Mouse (Mus musculus) ovary, postnatal 36 days (tissue): Measurements from ENCODE around the gene Ccdc184.
A peak's percentile ranks its signal among the peaks of the same experiment; 100 is the strongest.

Source experiments
- DNase-seq: peaks from one replicate; pipeline ENCODE4 v3.0.0; 2022; ENCODE audit warnings: low spot score, mixed read lengths

The Ccdc184 gene

DNA sequence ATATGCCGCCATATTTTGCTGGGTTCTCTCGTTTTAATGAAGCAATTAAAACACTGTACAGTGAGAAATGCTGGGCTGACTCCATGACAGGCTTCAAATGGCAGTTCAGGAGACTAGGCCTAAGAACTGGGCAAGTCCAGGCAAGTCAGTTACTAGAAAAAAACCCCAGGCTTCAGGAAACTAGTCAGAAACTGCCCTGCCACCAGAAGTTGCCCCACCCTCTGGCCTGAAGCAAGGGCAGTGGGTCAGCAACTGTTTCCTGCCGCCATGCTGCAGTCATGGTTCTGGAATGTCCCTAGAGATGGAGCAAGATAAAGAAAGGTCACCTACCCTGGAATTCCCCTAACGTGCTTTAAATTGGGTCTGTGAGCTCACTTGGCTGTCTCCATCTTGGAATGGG lies 11.0 kb upstream of the Ccdc184 start:
- DNase-seq = no peak

DNA sequence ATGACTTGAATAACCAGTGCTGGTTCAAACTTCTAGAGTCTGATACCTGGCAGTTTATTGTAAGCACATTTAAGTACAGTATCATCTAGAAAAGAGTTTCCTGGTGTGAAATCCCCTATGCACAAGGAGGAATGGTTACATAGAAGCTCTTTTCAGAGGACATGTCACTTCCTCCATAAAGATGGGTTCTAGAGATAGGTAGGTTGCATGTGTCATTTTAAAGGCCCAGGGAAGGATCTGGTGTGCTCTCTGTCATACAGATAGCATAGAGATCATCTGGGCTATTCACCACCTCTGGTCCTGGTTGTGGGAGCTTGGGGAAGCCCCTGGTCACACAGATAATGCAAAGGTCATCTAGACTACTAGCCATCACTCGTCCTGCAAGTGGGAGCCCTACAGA lies 9.7 kb upstream of the Ccdc184 start:
- no peak for DNase-seq

DNA sequence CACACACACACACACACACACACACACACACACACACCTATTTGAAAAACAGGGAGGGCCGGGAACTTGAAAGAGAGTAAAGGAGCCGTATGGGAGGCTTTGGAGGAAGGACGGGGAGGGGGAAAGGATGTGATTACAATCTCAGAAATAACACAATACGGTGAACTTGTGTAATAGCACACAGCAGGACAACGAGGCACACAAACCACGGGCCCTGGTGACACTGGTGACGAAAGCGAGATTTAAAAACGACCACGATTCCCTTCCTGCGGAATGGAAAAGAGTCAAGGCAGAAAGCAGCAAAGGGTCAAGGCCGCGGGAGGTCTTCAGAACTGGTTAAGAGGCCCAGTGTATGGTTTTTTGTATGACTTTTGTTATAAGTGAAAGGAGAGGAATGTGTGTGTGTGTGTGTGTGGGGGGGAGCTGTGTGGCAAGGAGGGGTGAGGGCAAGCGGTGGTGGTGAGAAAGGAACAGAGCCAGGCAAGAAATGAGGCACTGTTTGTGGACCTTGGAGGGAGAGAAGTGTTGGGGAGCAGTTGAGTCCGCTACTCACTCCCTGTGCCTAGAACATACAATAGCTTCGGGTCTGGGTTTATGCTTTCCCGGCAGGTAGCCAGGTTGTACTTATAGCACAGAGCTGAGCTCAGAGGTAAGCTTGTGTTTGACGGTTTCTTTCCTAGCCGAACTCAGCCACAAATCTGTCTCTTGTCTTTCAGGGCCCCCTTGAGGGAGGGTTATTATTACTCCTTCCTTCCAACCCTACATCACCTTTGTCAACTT lies 5.7 kb upstream of the Ccdc184 start:
- DNase-seq = no peak

DNA sequence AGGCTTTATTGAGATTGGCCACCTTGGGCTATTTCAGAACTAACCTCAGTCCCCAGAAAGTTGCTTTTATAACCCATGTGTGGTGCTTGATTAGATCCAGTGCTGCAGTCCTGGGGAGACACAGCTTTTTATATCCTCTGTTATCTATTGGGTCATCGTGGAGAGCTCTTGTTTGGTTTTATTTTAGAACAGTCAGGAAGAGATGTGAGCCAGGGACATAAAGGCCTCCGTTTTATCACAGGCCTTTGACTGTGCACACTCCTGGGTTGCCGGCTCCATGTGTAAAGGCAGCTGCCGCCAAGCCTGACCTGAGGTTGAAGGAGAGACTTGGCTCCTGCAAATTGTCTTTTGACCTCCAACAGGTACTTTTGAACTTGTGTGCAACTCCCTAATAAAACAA lies 4.4 kb upstream of the Ccdc184 start:
- no peak for DNase-seq

DNA sequence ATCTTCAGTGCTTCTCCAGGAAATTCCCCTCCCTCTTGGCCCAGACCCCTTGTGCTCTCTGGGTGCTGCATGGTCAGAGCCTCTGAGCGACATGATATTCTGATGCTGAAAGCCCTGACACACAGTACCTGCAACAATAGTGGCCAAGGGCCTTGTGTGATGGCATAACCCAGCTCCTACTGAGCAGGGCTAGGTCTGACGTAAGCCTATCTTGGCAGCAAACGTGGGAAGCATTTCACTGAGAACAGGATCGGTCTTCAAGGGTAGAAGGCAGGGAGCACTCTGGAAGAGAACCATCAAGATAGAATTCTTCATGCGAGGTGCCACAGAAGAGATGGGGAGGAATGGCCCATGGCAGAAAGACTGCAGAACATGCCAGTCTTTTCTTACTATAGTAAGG lies 1.4 kb upstream of the Ccdc184 start, which contains the start of gene Asb8:
Gene Asb8 (minus strand): TSS at position 101 of the 400 bp plus-strand sequence.
- no peak for DNase-seq

DNA sequence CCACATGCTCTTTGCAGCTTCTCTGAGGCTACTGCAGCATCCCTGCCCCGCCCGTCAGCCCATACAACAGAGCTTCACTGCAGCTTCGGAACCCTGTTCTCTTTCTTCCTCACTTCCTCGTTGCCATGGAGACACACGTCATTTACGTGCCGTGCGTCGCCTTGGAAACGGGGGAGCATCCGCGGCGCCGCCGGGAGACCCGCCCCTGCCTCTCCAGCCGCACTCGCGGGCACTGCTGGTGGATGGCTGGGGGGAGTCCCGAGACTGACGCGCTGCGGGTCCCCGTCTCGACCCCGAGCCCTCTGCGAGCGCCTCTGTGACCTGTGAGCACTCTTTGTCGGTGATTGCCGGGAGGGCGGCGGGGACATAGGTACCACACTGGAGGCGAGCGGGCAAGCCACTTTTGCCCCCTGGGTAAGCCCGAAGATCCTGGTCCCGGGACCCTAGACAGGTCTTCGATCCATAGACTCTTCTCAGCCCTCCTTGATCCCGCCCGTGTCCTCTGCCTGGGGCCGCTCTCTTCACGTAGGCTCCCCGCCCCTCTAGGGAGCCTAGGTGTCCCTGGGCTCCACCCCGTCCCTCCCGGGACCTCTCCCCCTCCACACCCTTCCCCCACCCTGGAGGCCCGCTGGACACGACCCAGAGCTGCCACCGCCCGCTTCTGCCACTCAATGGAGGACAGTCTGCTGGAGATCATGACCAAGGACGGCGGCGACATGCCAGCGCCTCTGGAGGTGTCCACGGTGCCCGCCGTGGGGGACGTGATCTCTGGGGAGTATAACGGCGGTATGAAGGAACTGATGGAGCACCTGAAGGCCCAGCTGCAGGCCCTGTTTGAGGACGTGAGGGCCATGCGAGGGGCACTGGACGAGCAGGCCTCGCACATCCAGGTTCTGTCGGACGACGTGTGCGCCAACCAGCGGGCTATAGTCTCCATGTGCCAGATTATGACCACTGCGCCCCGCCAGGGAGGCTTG lies 975 bp downstream of the Ccdc184 start:
- DNase-seq = peak; percentile 72

DNA sequence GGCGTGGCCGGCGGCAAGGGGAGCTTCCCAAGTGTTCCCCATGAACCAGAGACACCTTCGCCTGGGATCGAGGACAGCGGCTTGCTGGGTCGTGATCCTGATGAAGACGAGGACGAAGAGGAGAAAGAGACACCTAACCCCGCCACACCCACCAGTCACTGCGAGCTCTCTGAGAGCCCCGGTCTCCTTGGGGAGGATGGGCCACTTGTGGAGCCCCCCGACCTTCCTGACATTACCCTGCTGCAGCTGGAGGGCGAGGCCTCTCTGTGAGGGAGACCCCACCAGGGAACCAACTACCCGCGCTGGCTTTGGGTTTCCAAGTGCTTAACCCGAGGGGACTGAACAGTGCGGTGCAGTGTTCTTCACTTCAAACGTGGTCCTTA lies 1.7 kb downstream of the Ccdc184 start:
- DNase-seq = no peak

DNA sequence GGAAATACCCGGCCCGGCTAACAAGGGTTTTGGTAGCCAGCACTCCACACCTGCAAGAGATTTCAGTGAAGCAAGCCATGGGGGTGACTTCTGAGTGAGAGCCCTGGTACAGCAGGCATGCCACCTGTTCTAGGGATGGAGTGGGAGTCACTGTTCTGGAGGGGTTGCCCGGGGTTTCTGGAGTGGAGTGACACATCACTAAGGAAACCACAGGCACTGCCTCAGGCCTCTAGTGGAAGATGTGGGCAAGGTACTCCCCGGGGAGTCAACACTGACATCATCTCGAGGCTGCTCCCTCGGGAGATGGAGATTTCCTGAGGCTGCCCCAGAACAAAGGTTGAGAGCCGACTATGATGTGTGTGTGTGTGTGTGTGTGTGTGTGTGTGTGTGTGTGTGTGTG lies 3.4 kb downstream of the Ccdc184 start:
- no peak for DNase-seq

DNA sequence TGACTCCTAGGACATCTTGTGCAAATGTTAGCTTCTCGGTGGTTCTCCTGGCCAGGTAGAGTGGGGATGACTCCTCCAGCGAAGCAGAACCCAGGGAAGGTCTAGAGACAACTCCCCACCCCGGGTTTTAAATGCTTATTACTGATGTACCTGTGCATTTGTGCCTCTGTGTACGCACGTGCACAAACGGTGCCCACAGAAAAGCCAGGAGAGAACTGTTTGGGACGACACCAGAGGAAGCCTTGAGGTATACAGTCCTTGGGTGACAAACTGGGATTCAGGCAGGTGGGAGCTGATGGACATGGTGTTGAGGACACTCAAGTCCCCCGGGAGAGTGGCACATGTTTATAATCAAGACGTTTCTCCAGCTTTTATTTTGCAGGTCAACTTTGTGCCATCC lies 4.0 kb downstream of the Ccdc184 start:
- no peak for DNase-seq

DNA sequence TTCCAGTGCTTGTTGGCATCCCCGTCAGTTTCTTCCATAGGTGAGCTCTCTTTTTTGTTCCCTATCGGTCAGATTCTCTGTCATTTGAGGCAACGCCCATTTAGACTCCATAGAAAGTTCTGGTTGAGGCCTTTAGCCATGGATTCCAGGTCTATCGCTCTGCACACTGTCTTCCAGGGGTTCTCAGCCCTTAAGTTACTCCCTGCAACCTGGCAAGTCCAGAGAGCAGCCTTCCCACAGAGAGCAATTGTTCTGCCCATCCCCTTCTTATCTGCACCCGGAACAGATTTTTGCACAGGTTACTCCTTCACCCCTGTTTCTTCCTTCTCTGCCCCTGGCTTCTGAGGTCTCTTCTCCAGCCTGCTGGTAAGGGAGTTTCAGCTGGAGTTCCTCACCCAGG lies 5.2 kb downstream of the Ccdc184 start:
- DNase-seq = no peak

DNA sequence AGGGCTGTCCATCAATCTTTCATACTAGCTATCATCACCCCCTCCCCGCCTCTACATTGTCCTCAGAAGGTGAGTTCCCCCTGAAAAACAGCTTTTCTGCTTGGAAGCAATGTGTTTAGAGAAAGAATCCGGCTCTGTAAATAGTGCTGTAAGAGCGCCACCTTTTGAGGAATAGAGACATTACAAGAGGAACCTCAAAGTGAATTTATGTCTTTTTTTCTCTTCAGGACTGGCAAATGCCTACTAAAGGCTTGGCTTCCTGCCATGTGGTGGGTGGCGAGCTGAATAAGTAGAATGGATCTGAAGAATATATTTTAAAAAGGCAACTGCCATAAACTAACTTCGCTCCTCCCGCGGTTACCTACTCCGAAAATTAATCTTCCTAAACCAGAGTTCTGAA lies 6.9 kb downstream of the Ccdc184 start:
- no peak for DNase-seq

DNA sequence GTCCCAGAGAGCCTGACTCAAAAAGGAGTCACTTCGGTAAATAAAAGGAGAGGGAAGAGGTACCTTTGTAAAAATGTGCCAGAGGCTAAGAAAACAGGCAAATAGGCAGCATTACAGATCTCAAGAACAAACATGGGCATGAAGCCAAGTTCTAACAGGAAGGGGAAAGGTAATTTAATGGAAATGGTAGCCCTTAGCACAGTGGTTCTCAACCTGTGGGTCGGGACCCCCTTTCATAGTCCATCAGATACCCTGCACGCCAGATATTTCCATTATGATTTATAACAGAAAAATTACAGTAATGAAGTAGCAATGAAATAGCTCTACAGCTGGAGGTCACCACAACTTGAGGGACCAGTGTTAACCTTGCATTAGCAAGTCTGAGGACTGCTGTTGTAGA lies 10.4 kb downstream of the Ccdc184 start:
- no peak for DNase-seq

DNA sequence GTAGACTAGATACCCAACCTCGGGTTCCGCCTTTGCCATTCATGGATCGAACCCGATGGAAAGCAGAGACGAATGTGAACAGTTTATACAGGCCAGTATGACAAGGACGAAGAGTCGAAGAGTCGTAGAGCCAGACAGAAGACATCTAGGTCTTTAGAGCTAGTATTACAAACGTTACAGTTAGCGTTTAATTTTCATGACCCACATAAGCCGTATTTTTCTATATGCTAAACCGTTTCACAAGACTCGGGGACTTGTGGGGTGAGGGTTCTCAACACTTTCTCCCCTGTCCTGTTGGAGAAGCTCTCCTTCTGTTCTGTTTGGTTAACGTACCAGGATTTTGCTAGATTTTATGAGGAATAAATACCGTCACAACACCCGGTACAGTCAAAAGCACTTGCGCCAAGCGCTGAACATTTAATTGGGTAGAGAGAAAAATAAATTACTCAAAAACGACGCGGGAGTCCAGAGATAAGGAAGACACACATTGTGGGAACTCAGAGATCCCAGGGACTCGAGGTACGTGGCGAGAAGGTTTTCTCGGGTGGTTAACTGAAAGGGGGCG lies 13.7 kb downstream of the Ccdc184 start:
- no peak for DNase-seq

DNA sequence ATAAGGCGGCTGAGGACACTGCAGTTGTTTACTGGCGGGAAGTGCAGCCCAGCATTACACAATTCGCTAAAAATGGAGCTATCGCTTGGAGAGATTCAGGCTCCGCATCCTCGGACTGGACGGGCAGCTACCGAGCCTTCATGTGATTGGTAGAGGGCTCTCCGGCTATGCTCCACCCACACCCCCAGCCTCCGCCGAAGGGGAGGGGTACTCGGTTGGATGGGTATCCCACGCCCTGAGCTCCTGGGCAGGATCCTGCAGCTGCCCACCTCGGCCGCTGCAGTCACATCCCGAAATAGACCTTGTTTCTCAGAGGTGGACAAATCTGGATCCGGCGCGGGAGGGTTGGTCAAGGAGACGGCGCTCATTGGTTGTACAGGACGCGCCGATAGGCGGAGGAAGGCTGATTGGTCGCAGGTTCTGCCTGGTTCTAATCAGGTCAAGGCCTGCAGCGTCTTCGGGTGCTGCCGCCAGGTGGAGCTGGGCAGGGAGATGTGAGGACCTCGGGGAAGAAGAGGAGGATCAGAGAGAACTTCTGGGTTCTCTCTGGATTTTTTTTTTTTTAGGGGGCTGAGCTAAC lies 14.3 kb downstream of the Ccdc184 start:
- DNase-seq = peak; percentile 90

DNA sequence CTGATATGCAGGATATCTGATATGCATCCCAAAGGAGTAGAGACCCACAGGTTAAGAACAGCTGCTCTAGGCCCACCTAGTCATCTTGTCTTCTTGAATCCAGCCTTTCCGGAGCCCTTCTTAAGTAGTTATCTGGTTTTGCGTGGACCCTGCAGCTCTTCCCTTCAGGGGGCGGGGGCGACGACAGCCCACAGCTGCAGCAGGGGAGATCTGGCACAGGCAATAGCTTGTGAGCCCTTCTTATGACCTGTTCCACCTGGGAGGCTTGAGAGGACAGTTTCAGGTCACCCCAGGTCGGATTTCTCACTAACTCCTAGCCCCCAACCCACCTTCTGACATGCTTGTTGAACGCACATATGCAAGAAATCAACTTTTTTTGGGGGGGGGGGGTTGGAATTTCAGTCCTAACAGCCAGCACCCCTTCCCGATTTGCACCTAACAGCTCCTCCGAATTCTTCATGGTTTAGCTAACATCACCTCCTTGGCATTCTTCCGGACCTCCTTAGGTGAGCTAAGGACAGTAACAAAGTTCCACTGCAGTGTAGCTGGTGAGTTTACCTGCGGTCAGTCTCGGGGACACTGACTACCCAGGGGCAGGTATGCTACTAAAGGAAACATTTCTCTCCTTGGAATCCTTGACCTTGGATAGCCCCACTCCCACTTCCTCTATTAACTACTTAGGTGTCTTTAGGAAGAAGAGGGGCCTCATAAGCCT lies 15.1 kb downstream of the Ccdc184 start:
- no peak for DNase-seq

DNA sequence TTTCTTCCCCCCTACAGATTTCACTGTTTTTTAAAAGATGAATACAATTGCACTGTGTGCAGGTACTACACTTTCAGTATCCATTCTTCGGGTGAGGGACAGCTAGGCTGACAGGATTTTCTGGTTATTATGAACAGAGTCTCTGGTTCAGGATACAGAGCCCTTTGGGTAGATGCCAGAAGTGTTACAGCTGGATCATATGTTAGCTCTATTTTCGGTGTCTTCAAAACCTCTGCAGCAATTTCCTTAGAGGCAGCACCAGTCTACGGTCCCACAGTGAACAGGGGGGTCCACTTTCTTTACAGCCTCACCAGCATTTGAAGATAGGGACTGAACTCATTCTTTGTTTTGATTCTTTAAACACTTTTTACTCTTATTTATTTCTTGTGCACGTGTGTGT lies 17.5 kb downstream of the Ccdc184 start:
- DNase-seq = no peak

DNA sequence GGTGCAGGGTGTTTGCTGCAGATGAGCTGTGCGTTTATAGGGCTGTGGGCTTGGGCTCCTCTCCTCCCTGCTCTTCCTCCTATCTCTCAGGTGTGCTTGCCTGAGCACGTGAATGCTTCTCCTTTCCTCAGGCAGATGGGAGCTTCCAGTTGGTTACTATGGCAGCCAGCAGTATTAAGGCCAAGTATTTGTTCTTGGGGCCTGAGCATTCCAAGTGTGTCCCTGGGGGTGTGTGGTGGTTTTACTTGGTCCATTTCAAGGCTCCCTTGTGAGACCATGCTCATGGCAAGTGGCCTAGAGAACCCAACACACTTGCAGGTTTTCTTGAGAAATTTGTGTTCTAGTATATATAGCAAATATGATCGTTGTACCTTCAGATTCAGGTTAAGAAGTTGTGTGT lies 28.5 kb downstream of the Ccdc184 start, which contains the start of gene Olfr288:
Gene Olfr288 (minus strand): TSS at position 101 of the 400 bp plus-strand sequence.
- no peak for DNase-seq

DNA sequence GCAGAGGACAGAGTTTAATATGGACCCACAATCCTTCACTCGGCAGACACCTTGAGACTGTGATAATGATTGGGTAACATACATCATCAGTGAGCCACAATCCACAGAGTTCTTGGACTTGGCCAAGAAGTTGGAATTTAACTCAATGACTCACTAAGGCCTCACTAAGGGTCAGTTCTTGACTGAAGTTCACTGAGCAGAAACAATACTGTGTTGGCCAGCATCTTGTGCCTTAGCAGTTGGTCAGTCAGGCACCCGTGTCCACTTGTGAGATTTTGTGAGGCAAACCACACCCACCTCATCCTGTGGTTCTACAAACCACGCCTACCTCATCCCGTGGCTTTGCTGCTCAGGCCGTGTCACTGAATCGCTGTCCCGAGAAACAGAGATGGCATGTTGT lies 42.7 kb downstream of the Ccdc184 start:
- DNase-seq = no peak

DNA sequence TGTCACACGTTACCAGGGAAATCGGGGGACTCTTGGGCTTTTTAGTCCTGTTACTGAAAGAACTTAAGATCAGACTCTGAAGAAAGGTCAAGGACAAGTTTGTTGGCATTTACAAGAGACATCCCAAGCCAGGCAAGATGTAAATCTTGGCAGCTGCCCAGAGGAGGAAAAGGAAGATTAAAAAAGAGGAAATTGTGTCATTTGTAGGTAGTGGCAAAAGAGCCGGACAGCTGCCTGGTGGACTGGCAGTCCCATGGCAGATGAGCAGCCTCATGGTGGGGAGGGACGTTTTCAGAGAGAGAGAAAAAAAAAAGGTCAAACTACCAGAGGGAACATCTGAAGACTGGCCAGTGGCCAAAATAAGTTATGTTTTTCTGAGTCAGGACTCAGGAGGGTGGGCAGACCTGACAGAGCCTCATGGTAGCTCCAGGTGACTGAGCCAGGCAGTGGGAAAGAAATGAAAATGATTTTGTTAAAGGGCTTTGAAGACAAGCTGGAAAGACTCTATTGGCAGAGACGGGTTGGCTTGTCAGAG lies 46.4 kb downstream of the Ccdc184 start:
- no peak for DNase-seq

DNA sequence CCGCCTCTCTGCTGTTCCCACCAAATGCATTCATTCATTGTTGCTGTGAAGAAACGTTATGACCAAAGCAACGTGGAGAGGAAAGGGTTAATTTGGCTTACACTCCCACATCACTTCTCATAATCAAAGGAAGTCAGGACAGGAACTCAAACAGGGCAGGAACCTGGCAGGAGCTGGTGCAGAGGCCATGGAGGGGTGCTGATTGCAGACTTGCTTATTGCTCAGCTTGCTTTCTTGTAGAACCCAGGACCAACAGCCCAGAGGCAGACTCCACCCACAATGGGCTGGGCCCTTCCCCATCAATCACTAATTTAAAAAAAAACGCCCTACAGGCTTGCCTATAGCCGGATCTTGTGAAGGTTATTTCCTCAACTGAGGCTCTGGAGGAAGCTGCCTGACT lies 47.2 kb downstream of the Ccdc184 start:
- DNase-seq = no peak
